Mouse (Mus musculus): ENCODE measurements at regions not wholly inside any gene's neighbourhood (a gene's known extent, or its start where the extent isn't known, plus 50 kb on each side); places are given as distances from the start of the nearest gene placed in this dataset.
"Not testable (repeated sequence)": the region's sequence is repeated elsewhere in the genome, so short reads cannot be mapped to it uniquely, and the experiment has no call there.

GRCm38 (mm10) chr10:52529661-52530060, 112.3 kb downstream of the Nus1 start:
- ATAC-seq (ENCODE audit: low FRiP score, low read depth); H3K9ac ChIP-seq: not testable (repeated sequence)

GRCm38 (mm10) chr10:52530846-52531245, 113.5 kb downstream of the Nus1 start:
- no peak overlapping the region for H3K4me3 ChIP-seq
- H3K36me3 ChIP-seq = no peaks in the 10 kb centered on the region
- H3K9ac ChIP-seq = no peak overlapping the region
- H3K9me3 ChIP-seq = no peaks in the 10 kb centered on the region
- peak; percentile 51; the same call in 1 of the 2 replicates for ATAC-seq (ENCODE audit: low FRiP score, low read depth)
- no peaks in the 10 kb centered on the region for H3K4me1 ChIP-seq (replicated peaks)
- no peak overlapping the region for H3K27ac ChIP-seq (replicated peaks)
- H3K27me3 ChIP-seq = no peaks in the 10 kb centered on the region
- WGBS = 46% methylated on average over 3 of the region's 3 CpGs
- no peak overlapping the region for H3K4me2 ChIP-seq

More at GRCm38 (mm10) chr10:52529661-52530060, 112.3 kb downstream of the Nus1 start:
- H3K27ac ChIP-seq (replicated peaks); H3K9me3 ChIP-seq; H3K27me3 ChIP-seq; H3K4me1 ChIP-seq (replicated peaks); H3K4me3 ChIP-seq; H3K36me3 ChIP-seq; H3K4me2 ChIP-seq: not testable (repeated sequence)
- 90% methylated on average over 3 of the region's 5 CpGs for WGBS

- Histone ChIP-seq H3K4me3 (no peak overlapping the region), H3K9me3 (no peaks in the 10 kb centered on the region), H3K27me3 (no peaks in the 10 kb centered on the region), H3K4me2 (no peak overlapping the region), H3K36me3 (no peaks in the 10 kb centered on the region), H3K9ac (no peak overlapping the region), H3K27ac (replicated peaks) (no peak overlapping the region), H3K4me1 (replicated peaks) (no peaks in the 10 kb centered on the region)
- WGBS = 11% methylated on average over 2 of the region's 2 CpGs
- ATAC-seq (ENCODE audit: low FRiP score, low read depth) = no peak
Measured at GRCm38 (mm10) chr10:52533278-52533892, 116.0 kb downstream of the Nus1 start.

GRCm38 (mm10) chr10:52533893-52534287, 116.5 kb downstream of the Nus1 start:
- Histone ChIP-seq H3K9me3 (no peaks in the 10 kb centered on the region), H3K4me2 (no peak overlapping the region), H3K36me3 (no peaks in the 10 kb centered on the region), H3K27ac (replicated peaks) (no peak overlapping the region), H3K4me3 (no peak overlapping the region), H3K9ac (no peak overlapping the region), H3K4me1 (replicated peaks) (no peaks in the 10 kb centered on the region), H3K27me3 (no peaks in the 10 kb centered on the region)
- ATAC-seq (ENCODE audit: low FRiP score, low read depth) = no peak
- WGBS = 54% methylated on average over 4 of the region's 4 CpGs

GRCm38 (mm10) chr10:52545566-52545965, 128.2 kb downstream of the Nus1 start:
- ATAC-seq (ENCODE audit: low FRiP score, low read depth) = no peak
- Histone ChIP-seq H3K9ac (no peak overlapping the region), H3K9me3 (no peaks in the 10 kb centered on the region), H3K27me3 (no peaks in the 10 kb centered on the region), H3K4me1 (replicated peaks) (no peaks in the 10 kb centered on the region), H3K4me3 (no peak overlapping the region), H3K4me2 (no peak overlapping the region), H3K36me3 (no peaks in the 10 kb centered on the region), H3K27ac (replicated peaks) (no peak overlapping the region)
- WGBS = 90% methylated on average over 28 of the region's 28 CpGs

- 0 out of 2 replicates have a peak, but pooled peaks cover 6% of the 10 kb centered on the region for H3K4me1 ChIP-seq (replicated peaks)
- 28% methylated on average over 6 of the region's 6 CpGs for WGBS
- H3K9ac ChIP-seq = no peak overlapping the region
- ATAC-seq (ENCODE audit: low FRiP score, low read depth) = 0 out of 2 replicates have a peak, but pooled peaks have one; percentile 56
- H3K36me3 ChIP-seq = no peaks in the 10 kb centered on the region
- H3K4me3 ChIP-seq = no peak overlapping the region
- H3K27ac ChIP-seq (replicated peaks) = no peak overlapping the region
- H3K27me3 ChIP-seq = no peaks in the 10 kb centered on the region
- no peaks in the 10 kb centered on the region for H3K9me3 ChIP-seq
- H3K4me2 ChIP-seq = peak overlapping the region; percentile 26; the same call in 1 of the 2 replicates
Measured at GRCm38 (mm10) chr10:52577383-52577782, 113.0 kb upstream of the Slc35f1 start.

GRCm38 (mm10) chr10:52577795-52578194, 112.5 kb upstream of the Slc35f1 start:
- H3K9me3 ChIP-seq = no peaks in the 10 kb centered on the region
- 0 out of 2 replicates have a peak, but pooled peaks cover 6% of the 10 kb centered on the region for H3K4me1 ChIP-seq (replicated peaks)
- no peaks in the 10 kb centered on the region for H3K36me3 ChIP-seq
- H3K4me3 ChIP-seq = no peak overlapping the region
- no peaks in the 10 kb centered on the region for H3K27me3 ChIP-seq
- no peak overlapping the region for H3K4me2 ChIP-seq
- WGBS = 41% methylated on average over 3 of the region's 3 CpGs
- no peak overlapping the region for H3K27ac ChIP-seq (replicated peaks)
- no peak overlapping the region for H3K9ac ChIP-seq
- ATAC-seq (ENCODE audit: low FRiP score, low read depth) = no peak

- Histone ChIP-seq H3K36me3 (no peaks in the 10 kb centered on the region), H3K4me3 (no peak overlapping the region), H3K9me3 (no peaks in the 10 kb centered on the region), H3K4me1 (replicated peaks) (0 out of 2 replicates have a peak, but pooled peaks cover 6% of the 10 kb centered on the region), H3K9ac (no peak overlapping the region), H3K27ac (replicated peaks) (no peak overlapping the region), H3K27me3 (no peaks in the 10 kb centered on the region), H3K4me2 (no peak overlapping the region)
- no peak for ATAC-seq (ENCODE audit: low FRiP score, low read depth)
- WGBS = 50% methylated on average over 3 of the region's 3 CpGs
Measured at GRCm38 (mm10) chr10:52578238-52578832, 112.0 kb upstream of the Slc35f1 start.

- no peak overlapping the region for H3K4me2 ChIP-seq
- ATAC-seq (ENCODE audit: low FRiP score, low read depth) = no peak
- no peaks in the 10 kb centered on the region for H3K36me3 ChIP-seq
- no peaks in the 10 kb centered on the region for H3K9me3 ChIP-seq
- no peaks in the 10 kb centered on the region for H3K27me3 ChIP-seq
- 97% methylated on average over 12 of the region's 12 CpGs for WGBS
- H3K9ac ChIP-seq = no peak overlapping the region
- H3K27ac ChIP-seq (replicated peaks) = no peak overlapping the region
- H3K4me1 ChIP-seq (replicated peaks) = no peaks in the 10 kb centered on the region
- no peak overlapping the region for H3K4me3 ChIP-seq
Measured at GRCm38 (mm10) chr10:52593780-52594179, 96.6 kb upstream of the Slc35f1 start.
